Mouse (Mus musculus): ENCODE results near the gene Agap1. TPM values are rescaled to one million over a fixed set of nuclear protein-coding genes. Genes with fewer than 3 reads are reported as not detected.

Agap1 gene
- 9.1 and 10.8 TPM in 2 replicates for polyA plus RNA-seq (2014; fragmentation: Nextera tagmentation; extraction: Ambion mirVana)

- WGBS (ENCODE audit: insufficient replicate concordance) = under 1% methylated on average over 80 of the region's 118 CpGs
- no peaks in the 10 kb centered on the region for H3K36me3 ChIP-seq (ENCODE audit: control insufficient read depth, insufficient read depth, low read length)
- 0 out of 2 replicates have a peak, but pooled peaks cover 5% of the 10 kb centered on the region for H3K9me3 ChIP-seq (replicated peaks; ENCODE audit: control insufficient read depth, low read length)
- H3K4me1 ChIP-seq (ENCODE audit: control insufficient read depth, insufficient read depth, low read length) = peaks cover 16% of the 10 kb centered on the region
- peak within 1 kb of the TSS; percentile 96 for H3K4me2 ChIP-seq
- H3K27me3 ChIP-seq (ENCODE audit: control insufficient read depth, insufficient read depth, low read length) = no peaks in the 10 kb centered on the region
- ATAC-seq (replicated peaks; ENCODE audit: insufficient number of reproducible peaks, low FRiP score, low TSS enrichment) = peak; percentile 91
- H3K27ac ChIP-seq (ENCODE audit: low read depth, low read length) = peak within 1 kb of the TSS; percentile 81
- peak within 1 kb of the TSS; percentile 83 for H3K4me3 ChIP-seq (ENCODE audit: low read depth, low read length)
- peak within 1 kb of the TSS; percentile 87 for H3K9ac ChIP-seq (ENCODE audit: low read depth, low read length)
Measured at GRCm38 (mm10) chr1:89454196-89455123, at the start of gene Agap1. Gene Agap1, plus strand, starts transcription at chr1:89454806.

- Histone ChIP-seq H3K27ac (ENCODE audit: low read depth, low read length) (no peak overlapping the region), H3K9ac (ENCODE audit: low read depth, low read length) (no peak overlapping the region), H3K4me2 (no peak overlapping the region), H3K4me3 (ENCODE audit: low read depth, low read length) (no peak overlapping the region), H3K27me3 (ENCODE audit: control insufficient read depth, insufficient read depth, low read length) (no peaks in the 10 kb centered on the region), H3K9me3 (replicated peaks; ENCODE audit: control insufficient read depth, low read length) (no peaks in the 10 kb centered on the region), H3K36me3 (ENCODE audit: control insufficient read depth, insufficient read depth, low read length) (no peaks in the 10 kb centered on the region), H3K4me1 (ENCODE audit: control insufficient read depth, insufficient read depth, low read length) (no peaks in the 10 kb centered on the region)
- no peak for ATAC-seq (replicated peaks; ENCODE audit: insufficient number of reproducible peaks, low FRiP score, low TSS enrichment)
- WGBS (ENCODE audit: insufficient replicate concordance) = 80% methylated on average over 6 of the region's 6 CpGs
Measured at GRCm38 (mm10) chr1:89405991-89406390, 48.6 kb upstream of the Agap1 start.

GRCm38 (mm10) chr1:89407986-89408385 is 46.6 kb upstream of the Agap1 start:
- WGBS (ENCODE audit: insufficient replicate concordance) = 79% methylated on average over 8 of the region's 8 CpGs
- Histone ChIP-seq H3K4me2 (no peak overlapping the region), H3K27me3 (ENCODE audit: control insufficient read depth, insufficient read depth, low read length) (peaks cover 3% of the 10 kb centered on the region; the same call in 1 of the 2 replicates), H3K4me3 (ENCODE audit: low read depth, low read length) (no peak overlapping the region), H3K9me3 (replicated peaks; ENCODE audit: control insufficient read depth, low read length) (no peaks in the 10 kb centered on the region), H3K9ac (ENCODE audit: low read depth, low read length) (no peak overlapping the region), H3K4me1 (ENCODE audit: control insufficient read depth, insufficient read depth, low read length) (no peaks in the 10 kb centered on the region), H3K36me3 (ENCODE audit: control insufficient read depth, insufficient read depth, low read length) (no peaks in the 10 kb centered on the region), H3K27ac (ENCODE audit: low read depth, low read length) (no peak overlapping the region)
- ATAC-seq (replicated peaks; ENCODE audit: insufficient number of reproducible peaks, low FRiP score, low TSS enrichment) = no peak

DNA sequence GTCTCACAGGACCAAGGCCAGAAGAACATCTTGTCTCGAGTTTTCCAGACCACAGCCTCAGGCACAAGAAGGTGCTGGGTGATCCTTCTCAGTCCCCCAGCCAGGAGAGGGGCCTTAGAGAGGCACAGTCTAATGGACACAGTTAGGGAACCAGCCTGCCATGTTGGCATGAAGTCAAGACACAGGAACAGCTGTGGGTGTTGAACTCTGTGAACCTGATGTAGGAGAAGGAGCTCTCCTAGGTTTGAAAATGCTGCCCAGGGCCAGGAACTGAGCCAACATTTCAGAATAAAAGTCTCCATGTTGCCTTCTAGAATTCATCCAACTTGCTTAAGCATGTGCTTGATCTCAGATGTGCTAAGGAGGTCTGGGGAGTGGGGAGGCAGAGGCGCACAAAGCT is 41.5 kb upstream of the Agap1 start:
- H3K4me2 ChIP-seq = no peak overlapping the region
- H3K4me1 ChIP-seq (ENCODE audit: control insufficient read depth, insufficient read depth, low read length) = no peaks in the 10 kb centered on the region
- no peak overlapping the region for H3K4me3 ChIP-seq (ENCODE audit: low read depth, low read length)
- H3K27me3 ChIP-seq (ENCODE audit: control insufficient read depth, insufficient read depth, low read length) = peaks cover 10% of the 10 kb centered on the region; the same call in 1 of the 2 replicates
- WGBS (ENCODE audit: insufficient replicate concordance) = 70% methylated on average over 2 of the region's 2 CpGs
- H3K9me3 ChIP-seq (replicated peaks; ENCODE audit: control insufficient read depth, low read length) = no peaks in the 10 kb centered on the region
- H3K36me3 ChIP-seq (ENCODE audit: control insufficient read depth, insufficient read depth, low read length) = no peaks in the 10 kb centered on the region
- no peak overlapping the region for H3K9ac ChIP-seq (ENCODE audit: low read depth, low read length)
- ATAC-seq (replicated peaks; ENCODE audit: insufficient number of reproducible peaks, low FRiP score, low TSS enrichment) = no peak
- no peak overlapping the region for H3K27ac ChIP-seq (ENCODE audit: low read depth, low read length)

DNA sequence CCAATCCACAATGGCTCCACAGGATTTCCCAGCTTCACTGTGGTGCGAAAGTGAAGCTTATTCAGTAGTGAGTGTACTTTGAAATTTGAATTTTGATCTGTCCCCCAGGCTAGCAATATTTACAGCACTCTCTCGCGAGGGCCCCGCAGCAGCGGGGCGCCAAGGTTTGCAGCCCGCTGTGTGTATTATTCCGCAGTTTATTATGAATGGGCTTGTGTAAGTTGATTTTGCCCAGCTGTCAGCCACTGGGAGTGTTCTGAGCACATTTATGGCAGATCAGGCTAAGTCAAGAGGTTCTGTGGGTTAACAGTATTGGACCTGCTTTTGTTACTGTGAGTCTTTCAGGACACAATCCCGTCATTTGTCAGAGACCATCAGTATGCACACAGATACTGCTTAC is 40.0 kb upstream of the Agap1 start:
- Histone ChIP-seq H3K36me3 (ENCODE audit: control insufficient read depth, insufficient read depth, low read length) (no peaks in the 10 kb centered on the region), H3K27ac (ENCODE audit: low read depth, low read length) (no peak overlapping the region), H3K4me2 (no peak overlapping the region), H3K4me1 (ENCODE audit: control insufficient read depth, insufficient read depth, low read length) (no peaks in the 10 kb centered on the region), H3K4me3 (ENCODE audit: low read depth, low read length) (no peak overlapping the region), H3K9ac (ENCODE audit: low read depth, low read length) (no peak overlapping the region), H3K27me3 (ENCODE audit: control insufficient read depth, insufficient read depth, low read length) (peaks cover 10% of the 10 kb centered on the region; the same call in 1 of the 2 replicates), H3K9me3 (replicated peaks; ENCODE audit: control insufficient read depth, low read length) (no peaks in the 10 kb centered on the region)
- 81% methylated on average over 9 of the region's 9 CpGs for WGBS (ENCODE audit: insufficient replicate concordance)
- ATAC-seq (replicated peaks; ENCODE audit: insufficient number of reproducible peaks, low FRiP score, low TSS enrichment) = no peak

GRCm38 (mm10) chr1:89416929-89417328 is 37.7 kb upstream of the Agap1 start:
- Histone ChIP-seq H3K27ac (ENCODE audit: low read depth, low read length) (no peak overlapping the region), H3K36me3 (ENCODE audit: control insufficient read depth, insufficient read depth, low read length) (no peaks in the 10 kb centered on the region), H3K9ac (ENCODE audit: low read depth, low read length) (no peak overlapping the region), H3K4me2 (no peak overlapping the region), H3K27me3 (ENCODE audit: control insufficient read depth, insufficient read depth, low read length) (peaks cover 10% of the 10 kb centered on the region; the same call in 1 of the 2 replicates), H3K4me1 (ENCODE audit: control insufficient read depth, insufficient read depth, low read length) (no peaks in the 10 kb centered on the region), H3K4me3 (ENCODE audit: low read depth, low read length) (no peak overlapping the region), H3K9me3 (replicated peaks; ENCODE audit: control insufficient read depth, low read length) (no peaks in the 10 kb centered on the region)
- no peak for ATAC-seq (replicated peaks; ENCODE audit: insufficient number of reproducible peaks, low FRiP score, low TSS enrichment)
- WGBS (ENCODE audit: insufficient replicate concordance) = 29% methylated on average over 5 of the region's 5 CpGs

GRCm38 (mm10) chr1:89420642-89421041 is 34.0 kb upstream of the Agap1 start:
- Histone ChIP-seq H3K4me2 (no peak overlapping the region), H3K9ac (ENCODE audit: low read depth, low read length) (no peak overlapping the region), H3K27ac (ENCODE audit: low read depth, low read length) (no peak overlapping the region), H3K4me1 (ENCODE audit: control insufficient read depth, insufficient read depth, low read length) (no peaks in the 10 kb centered on the region), H3K9me3 (replicated peaks; ENCODE audit: control insufficient read depth, low read length) (no peaks in the 10 kb centered on the region), H3K27me3 (ENCODE audit: control insufficient read depth, insufficient read depth, low read length) (peaks cover 2% of the 10 kb centered on the region; the same call in 1 of the 2 replicates), H3K36me3 (ENCODE audit: control insufficient read depth, insufficient read depth, low read length) (no peaks in the 10 kb centered on the region), H3K4me3 (ENCODE audit: low read depth, low read length) (no peak overlapping the region)
- ATAC-seq (replicated peaks; ENCODE audit: insufficient number of reproducible peaks, low FRiP score, low TSS enrichment) = no peak
- 71% methylated on average over 11 of the region's 11 CpGs for WGBS (ENCODE audit: insufficient replicate concordance)

GRCm38 (mm10) chr1:89421401-89421800 is 33.2 kb upstream of the Agap1 start:
- Histone ChIP-seq H3K4me1 (ENCODE audit: control insufficient read depth, insufficient read depth, low read length) (no peaks in the 10 kb centered on the region), H3K36me3 (ENCODE audit: control insufficient read depth, insufficient read depth, low read length) (no peaks in the 10 kb centered on the region), H3K4me3 (ENCODE audit: low read depth, low read length) (no peak overlapping the region), H3K27me3 (ENCODE audit: control insufficient read depth, insufficient read depth, low read length) (peaks cover 2% of the 10 kb centered on the region; the same call in 1 of the 2 replicates), H3K9ac (ENCODE audit: low read depth, low read length) (no peak overlapping the region), H3K27ac (ENCODE audit: low read depth, low read length) (no peak overlapping the region), H3K9me3 (replicated peaks; ENCODE audit: control insufficient read depth, low read length) (no peaks in the 10 kb centered on the region), H3K4me2 (no peak overlapping the region)
- WGBS (ENCODE audit: insufficient replicate concordance) = 76% methylated on average over 4 of the region's 4 CpGs
- ATAC-seq (replicated peaks; ENCODE audit: insufficient number of reproducible peaks, low FRiP score, low TSS enrichment) = no peak

Data from heart, embryonic 11.5 days (tissue).